ENCODE assay signal across 9 mouse cellular contexts in genomic region chr1:82189516-82189915, GRCm38 (mm10). TPM values are rescaled to one million over a fixed set of nuclear protein-coding genes. Genes with fewer than 3 reads are reported as not detected.
A peak's percentile ranks its signal among the peaks of the same experiment; 100 is the strongest.
DNase-seq lines count a peak whose midpoint lies in the region; ATAC-seq and TF ChIP-seq lines count a peak whose summit lies in the region.
"Had no signal": no experiment of that assay in that cellular context is flagged by ENCODE, and none has a peak within 500 bp of the region (broad histone marks: within the 10 kb centered on the region; RNA-seq: fewer than 3 reads in every experiment).

No protein-coding gene starts in this region.

- peak; percentile 45 for DNase-seq in embryonic facial prominence, embryonic 14.5 days (ENCODE audit: low spot score)
- no peak for DNase-seq in embryonic facial prominence, embryonic 10.5 days (ENCODE audit: low spot score)
- peak; percentile 17 to 49 for DNase-seq in frontal cortex, postnatal 25 days (ENCODE audit: low spot score in 2 of 2)
- DNase-seq in layer of hippocampus, postnatal 10 days (ENCODE audit: low spot score in 2 of 2): peak; percentile 35 to 44

- H3K27ac ChIP-seq in embryonic facial prominence, embryonic 14.5 days (replicated peaks; ENCODE audit: low read depth, low read length): no peak overlapping the region
- H3K27ac ChIP-seq in embryonic facial prominence, embryonic 10.5 days (replicated peaks): no peak overlapping the region
- H3K27ac ChIP-seq in neural tube, embryonic 13.5 days (replicated peaks): no peak overlapping the region

- peaks cover 3% of the 10 kb centered on the region; the same call in 1 of the 2 replicates for H3K4me1 ChIP-seq in embryonic facial prominence, embryonic 14.5 days (ENCODE audit: control insufficient read depth, insufficient read depth, low read length)
- H3K4me1 ChIP-seq in embryonic facial prominence, embryonic 10.5 days: 0 out of 2 replicates have a peak, but pooled peaks cover 2% of the 10 kb centered on the region
- peaks cover 8% of the 10 kb centered on the region for H3K4me1 ChIP-seq in neural tube, embryonic 13.5 days (replicated peaks)

- H3K79me3 ChIP-seq in C2C12 (ENCODE audit: low read depth): no peaks in the 10 kb centered on the region

- no peak overlapping the region for H3K4me3 ChIP-seq in embryonic facial prominence, embryonic 14.5 days (ENCODE audit: low read depth, low read length)
- H3K4me3 ChIP-seq in embryonic facial prominence, embryonic 10.5 days: no peak overlapping the region
- H3K4me3 ChIP-seq in C2C12 (ENCODE audit: insufficient read depth, poor library complexity, severe bottlenecking): no peak overlapping the region
- H3K4me3 ChIP-seq in neural tube, embryonic 13.5 days: no peak overlapping the region

- no peaks in the 10 kb centered on the region for H3K27me3 ChIP-seq in embryonic facial prominence, embryonic 14.5 days (replicated peaks; ENCODE audit: control insufficient read depth, insufficient read depth, low read length)
- no peaks in the 10 kb centered on the region for H3K27me3 ChIP-seq in embryonic facial prominence, embryonic 10.5 days (replicated peaks; ENCODE audit: low read depth, poor library complexity, severe bottlenecking)
- no peaks in the 10 kb centered on the region for H3K27me3 ChIP-seq in C2C12 (ENCODE audit: control insufficient read depth, insufficient read depth, insufficient read length)
- H3K27me3 ChIP-seq in neural tube, embryonic 13.5 days: peaks cover 41% of the 10 kb centered on the region

- H3K79me2 ChIP-seq in C2C12 (ENCODE audit: control insufficient read depth, insufficient read depth): no peaks in the 10 kb centered on the region

- H3K9ac ChIP-seq in embryonic facial prominence, embryonic 14.5 days (ENCODE audit: low read depth, low read length): no peak overlapping the region
- H3K9ac ChIP-seq in neural tube, embryonic 13.5 days: no peak overlapping the region

- no peak overlapping the region for H3ac ChIP-seq in C2C12 (ENCODE audit: control insufficient read depth, insufficient read length, low read depth)

- no peaks in the 10 kb centered on the region for H3K9me3 ChIP-seq in embryonic facial prominence, embryonic 14.5 days (ENCODE audit: control insufficient read depth, low read length)
- no peaks in the 10 kb centered on the region for H3K9me3 ChIP-seq in embryonic facial prominence, embryonic 10.5 days
- no peaks in the 10 kb centered on the region for H3K9me3 ChIP-seq in neural tube, embryonic 13.5 days

- H3K36me3 ChIP-seq in embryonic facial prominence, embryonic 14.5 days (ENCODE audit: control insufficient read depth, insufficient read depth, low read length): no peaks in the 10 kb centered on the region
- H3K36me3 ChIP-seq in embryonic facial prominence, embryonic 10.5 days (replicated peaks): no peaks in the 10 kb centered on the region
- no peaks in the 10 kb centered on the region for H3K36me3 ChIP-seq in C2C12 (ENCODE audit: control insufficient read depth, insufficient read depth)
- H3K36me3 ChIP-seq in neural tube, embryonic 13.5 days: no peaks in the 10 kb centered on the region

- TF ChIP-seq CTCF in C2C12 (IDR thresholded peaks at IDR 0.05; ENCODE audit: control insufficient read depth, insufficient read depth, insufficient read length): no peak

- WGBS in embryonic facial prominence, embryonic 14.5 days: 51% methylated on average over 3 of the region's 3 CpGs
- 73% methylated on average over 3 of the region's 3 CpGs for WGBS in embryonic facial prominence, embryonic 10.5 days
- 11% methylated on average over 3 of the region's 3 CpGs for WGBS in neural tube, embryonic 13.5 days

- no peak overlapping the region for H3K4me2 ChIP-seq in embryonic facial prominence, embryonic 14.5 days (ENCODE audit: low read depth, low read length)
- no peak overlapping the region for H3K4me2 ChIP-seq in neural tube, embryonic 13.5 days

- 0 out of 2 replicates have a peak, but pooled peaks have one; percentile 26 for ATAC-seq in embryonic facial prominence, embryonic 14.5 days (ENCODE audit: low read depth)
- ATAC-seq in neural tube, embryonic 13.5 days (ENCODE audit: low read depth): peak; percentile 65; the same call in 1 of the 2 replicates
- ATAC-seq in megakaryocyte, adult 5-6 weeks (ENCODE audit: poor library complexity, severe bottlenecking): no peak
- ATAC-seq in erythroblast, adult 5-6 weeks (replicated peaks; ENCODE audit: low FRiP score, poor library complexity, severe bottlenecking): no peak

TF ChIP-seq in C2C12, 6 proteins besides CTCF, POLR2A, EP300 and RAD21:
- TF ChIP-seq FOSL1 (IDR thresholded peaks at IDR 0.05; ENCODE audit: insufficient read depth, low read length, poor library complexity, severe bottlenecking): no peak
- TF ChIP-seq CEBPB (IDR thresholded peaks at IDR 0.05; ENCODE audit: low read depth): peak; percentile 15

RNA-seq across cellular contexts. Expression of gene Gm9747, which starts 43.4 kb away (rescaled TPM):
- 53.6 and 55.0 TPM in 2 replicates for polyA plus RNA-seq in embryonic facial prominence, embryonic 14.5 days (2014; fragmentation: Nextera tagmentation; extraction: Ambion mirVana)
- polyA plus RNA-seq in embryonic facial prominence, embryonic 10.5 days (2016; fragmentation: Nextera tagmentation; extraction: Ambion mirVana): 18.7 and 24.9 TPM in 2 replicates
- polyA plus RNA-seq in C2C12 (2012; fragmentation: generic; extraction: Trizol): 3.8 TPM
- total RNA-seq in layer of hippocampus, postnatal 10 days (2021): not detected
- 22.1 and 26.1 TPM in 2 replicates for polyA plus RNA-seq in neural tube, embryonic 13.5 days (2015; fragmentation: Nextera tagmentation; extraction: Ambion mirVana)
- not detected in 2 replicates for total RNA-seq in megakaryocyte, adult 5-6 weeks (2015)
- total RNA-seq in megakaryocyte, adult 5-6 weeks (2017): not detected in 2 replicates
- total RNA-seq in erythroblast, adult 5-6 weeks (2015; ENCODE audit: low replicate concordance): not detected in 2 replicates
- total RNA-seq in erythroblast, adult 5-6 weeks (2017; ENCODE audit: low replicate concordance): not detected in 2 replicates
- polyA plus RNA-seq: cortical plate, adult 2 months had no signal

Comparison
In these comparisons a context has a peak if more than half of its experiments do, and no peak if none do; other contexts are left out.
1. ATAC-seq: peak in embryonic facial prominence, embryonic 14.5 days (single experiment) and neural tube, embryonic 13.5 days (single experiment); none in megakaryocyte, adult 5-6 weeks (single experiment) and erythroblast, adult 5-6 weeks (single experiment).